Mouse (Mus musculus) layer of hippocampus, postnatal 14 days (tissue): ENCODE measurements around the gene Pcsk1. TPM values are rescaled to one million over a fixed set of nuclear protein-coding genes. Genes with fewer than 3 reads are reported as not detected.

Experiments used
- DNase-seq, 2 experiments: peaks; one replicate each; pipeline ENCODE4 v3.0.0; 2021 to 2022; ENCODE audit warnings: low spot score in 2 of 2, mixed read lengths in 1 of 2
- long read RNA-seq, 2 experiments: library from polyadenylated mRNA; stranded (forward); transcript quantifications; one replicate each; pipeline ENCODE4 v2.0.0; 2021
- total RNA-seq, 2 experiments: library from RNA; stranded (reverse); gene quantifications; 2 replicates each; pipeline ENCODE4 v1.2.3; 2021

Pcsk1 gene
- 10 to 100 TPM; 25.3 TPM for total RNA-seq
- long read RNA-seq, experiment 1, full-length matches to known transcripts: 12 of 17 reads
- long read RNA-seq, experiment 1, partial matches to known transcripts: 0 of 17 reads
- long read RNA-seq, experiment 1, other reads (novel, unspliced or antisense): 5 of 17 reads
- long read RNA-seq, experiment 2, full-length matches to known transcripts: 15 of 20 reads
- long read RNA-seq, experiment 2, partial matches to known transcripts: 3 of 20 reads
- long read RNA-seq, experiment 2, other reads (novel, unspliced or antisense): 2 of 20 reads

DNA sequence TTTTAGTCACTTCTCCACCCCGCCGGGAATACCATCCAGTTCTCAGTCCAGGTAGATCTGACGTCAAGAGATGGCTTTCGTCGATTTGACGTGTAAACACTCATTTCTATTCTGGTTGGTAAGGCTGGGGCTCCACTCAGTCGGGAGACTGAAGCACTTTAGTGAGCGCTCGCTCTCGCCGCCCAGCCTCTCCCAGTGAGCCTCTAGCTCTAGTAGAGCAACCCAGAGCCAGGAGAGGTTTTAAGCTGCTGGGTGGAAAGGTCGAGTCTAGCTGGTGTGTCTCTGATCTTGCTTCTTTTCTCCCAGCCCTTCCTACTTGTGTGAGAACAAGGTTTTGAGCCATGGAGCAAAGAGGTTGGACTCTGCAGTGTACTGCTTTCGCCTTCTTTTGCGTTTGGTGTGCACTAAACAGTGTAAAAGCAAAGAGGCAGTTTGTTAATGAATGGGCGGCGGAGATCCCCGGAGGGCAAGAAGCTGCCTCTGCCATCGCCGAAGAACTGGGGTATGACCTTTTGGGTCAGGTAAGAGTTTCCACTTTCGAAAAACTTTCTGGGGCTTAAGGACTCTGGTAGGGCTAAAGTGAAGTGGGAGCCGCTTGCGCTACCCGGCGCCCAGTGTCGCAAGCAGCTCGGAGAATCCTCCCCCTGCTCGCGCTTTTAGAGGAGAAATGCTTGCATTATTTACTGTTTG, at the start of gene Pcsk1:
Gene Pcsk1, plus strand, starts transcription at position 106 of the 690 bp plus-strand sequence.
- DNase-seq: peak; percentile 10 to 32

DNA sequence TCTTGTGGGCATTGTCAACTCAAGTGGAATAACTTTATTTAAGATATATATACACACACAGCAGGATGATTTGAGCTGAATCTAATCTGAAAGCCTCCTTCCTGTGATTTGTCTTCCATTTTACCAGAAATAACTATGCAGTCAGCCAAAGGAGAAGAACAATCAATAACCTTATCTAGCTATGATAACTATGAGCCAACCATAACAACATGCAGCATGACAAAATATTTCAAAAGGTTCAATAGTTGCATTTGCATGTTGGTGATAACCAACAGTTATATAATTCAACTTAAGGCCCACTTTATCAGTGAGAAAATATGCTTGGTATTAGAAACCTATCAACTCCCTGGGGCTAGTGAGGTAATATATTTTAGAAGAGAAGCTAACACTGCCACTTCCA, 30.8 kb upstream of the Pcsk1 start:
- DNase-seq: no peak

DNA sequence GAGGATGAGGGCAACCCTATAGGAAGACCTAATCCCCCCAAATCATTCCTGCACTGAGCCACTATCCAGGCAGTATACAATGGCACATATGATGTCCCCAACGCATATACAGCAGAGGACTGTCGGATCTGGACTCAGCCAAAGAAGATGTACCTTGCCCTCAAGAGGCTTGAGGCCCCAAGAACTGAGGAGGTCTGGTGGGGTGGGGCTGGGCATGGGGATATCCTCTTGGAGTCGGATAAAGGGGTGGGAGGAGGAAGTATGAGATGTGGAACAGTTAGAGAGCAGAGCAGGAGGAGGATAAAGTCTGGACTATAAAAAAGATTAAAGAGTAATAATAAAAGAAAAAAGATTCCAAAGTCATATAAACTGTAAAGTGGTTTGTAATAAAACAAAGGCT, 25.7 kb upstream of the Pcsk1 start:
- DNase-seq: no peak

DNA sequence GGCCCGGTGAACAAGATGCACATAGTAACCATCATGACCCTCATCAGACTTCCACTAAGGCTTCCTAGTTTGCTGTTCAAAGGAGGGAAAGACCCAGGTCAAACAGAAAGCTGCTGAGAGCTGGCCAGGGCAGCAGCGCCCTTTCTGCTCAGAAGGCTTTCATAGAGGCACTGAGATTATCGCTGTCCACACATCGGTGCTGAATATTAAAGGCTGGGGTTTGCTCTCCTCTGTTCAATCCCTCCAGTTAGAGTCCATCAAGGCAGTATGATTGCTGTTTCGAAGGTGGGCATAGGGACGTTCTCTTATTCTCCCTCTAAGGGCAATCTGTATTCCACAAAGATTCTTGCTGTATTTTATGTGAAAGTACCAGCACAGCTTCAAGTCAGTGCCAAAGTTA, 1.0 kb upstream of the Pcsk1 start:
- DNase-seq: no peak

DNA sequence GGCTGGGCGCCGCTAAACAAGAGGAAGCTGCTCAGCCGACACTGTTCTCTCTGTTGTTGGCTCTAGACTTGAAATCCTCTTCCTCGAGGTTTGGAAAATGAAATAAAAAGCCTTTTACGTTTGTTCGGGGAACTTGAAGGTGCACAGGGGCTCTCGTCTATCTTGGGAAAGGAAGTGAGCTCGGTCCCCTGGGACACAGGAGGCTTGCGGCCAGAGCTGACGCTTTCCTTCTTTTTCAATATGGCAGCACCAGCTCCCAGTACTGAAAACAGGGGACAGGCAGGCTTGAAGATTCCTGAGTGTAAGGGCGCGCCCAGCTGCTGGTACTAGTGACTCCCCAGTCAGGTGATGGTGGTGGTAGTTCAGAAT, 769 bp downstream of the Pcsk1 start:
- DNase-seq: peak; percentile 19 to 39

DNA sequence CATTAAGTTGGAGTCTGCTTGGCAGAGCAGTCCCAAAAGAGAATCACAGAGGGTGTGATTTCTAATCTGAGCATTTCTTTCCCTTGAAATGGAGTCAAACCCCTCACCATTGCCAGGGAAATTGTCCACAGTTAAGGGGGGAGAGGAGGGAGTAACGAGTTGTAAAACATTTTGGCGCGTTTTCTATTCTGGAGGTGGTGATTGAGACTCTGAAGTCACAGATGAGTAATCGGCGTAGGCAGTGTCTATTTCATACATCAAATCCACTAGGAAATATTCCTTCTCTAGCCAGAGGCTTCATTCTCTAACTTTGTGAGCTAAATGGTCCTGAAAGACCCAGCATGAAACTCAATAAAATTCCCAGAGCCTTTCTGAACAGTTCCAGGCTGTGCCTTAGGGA, 1.4 kb downstream of the Pcsk1 start:
- peak in 1 of 2 experiments; percentile 12 for DNase-seq

DNA sequence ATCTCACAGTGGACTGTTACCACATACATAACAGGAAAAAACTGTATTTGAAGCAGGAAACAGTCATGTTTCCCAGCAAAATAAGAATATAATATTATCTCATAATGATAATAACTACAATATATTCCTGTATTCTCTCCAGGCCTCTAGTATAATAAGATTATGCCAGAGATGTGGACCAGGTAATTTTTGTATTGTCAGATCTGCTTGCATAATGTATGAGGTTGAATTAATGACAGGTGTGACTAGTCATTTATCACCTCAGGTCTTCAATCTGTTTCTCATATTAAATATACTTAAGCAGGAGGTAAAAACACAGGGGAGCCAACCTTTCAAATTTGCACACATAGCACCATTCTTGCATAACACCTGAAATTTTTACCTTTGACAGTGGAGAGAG, 5.9 kb downstream of the Pcsk1 start:
- DNase-seq: no peak

DNA sequence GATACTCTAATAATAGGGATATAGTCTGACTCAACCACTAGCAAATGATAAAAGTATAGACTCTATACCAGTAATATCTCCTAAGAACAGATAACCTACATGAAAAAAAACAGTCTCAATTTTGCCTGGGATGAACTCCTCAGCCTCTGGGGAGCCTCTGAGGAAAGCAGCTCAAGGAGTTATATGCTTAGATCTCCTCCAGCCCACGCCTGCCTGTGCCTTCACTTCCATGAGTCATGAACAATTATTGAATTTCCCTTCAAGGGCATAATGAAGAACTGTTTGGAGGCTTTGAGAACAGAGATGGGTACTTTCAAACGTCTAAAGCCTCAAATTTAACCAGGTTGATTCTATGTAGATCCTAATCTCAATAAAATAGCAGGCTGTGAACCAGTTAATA, 23.5 kb downstream of the Pcsk1 start:
- DNase-seq: no peak

DNA sequence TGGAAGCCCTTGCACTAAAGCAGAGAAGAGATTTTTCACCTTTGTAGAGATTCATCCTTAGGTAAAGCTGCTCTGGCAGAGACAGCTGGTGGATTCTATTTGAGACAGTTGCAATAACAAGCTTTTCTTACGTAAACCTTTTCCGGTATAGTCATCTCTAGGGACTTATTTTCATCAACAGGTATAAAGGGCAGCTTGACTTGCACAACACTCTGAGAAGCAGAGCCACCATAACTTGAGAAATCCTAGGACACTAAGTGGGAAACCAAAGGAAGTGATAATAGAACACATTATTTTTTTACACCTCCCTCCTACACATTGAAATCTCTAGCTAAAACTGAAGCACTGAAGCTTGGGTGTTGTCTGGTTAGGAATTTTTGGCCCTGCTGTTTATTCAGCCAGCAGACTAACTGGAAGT, 24.4 kb downstream of the Pcsk1 start:
- DNase-seq: no peak

DNA sequence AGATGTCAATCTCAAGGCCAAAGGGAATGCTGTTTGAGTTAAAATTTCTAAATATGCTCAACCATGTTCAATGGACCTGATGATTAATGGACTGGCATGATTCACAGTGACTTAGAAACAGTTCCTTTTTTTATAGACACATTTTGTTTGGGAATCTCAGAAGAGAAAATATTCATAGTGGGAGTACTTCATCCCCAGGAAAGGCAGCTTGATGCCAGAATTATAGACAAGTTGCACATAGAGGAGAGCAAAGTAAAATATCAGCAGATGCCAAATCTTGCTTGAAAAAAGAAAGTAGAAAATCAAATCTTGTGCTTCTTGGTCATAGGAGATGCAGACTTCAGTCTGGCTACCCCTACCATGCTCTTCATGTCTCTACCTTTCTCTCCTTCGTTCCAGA, 25.2 kb downstream of the Pcsk1 start:
- peak in 1 of 2 experiments; percentile 35 for DNase-seq

DNA sequence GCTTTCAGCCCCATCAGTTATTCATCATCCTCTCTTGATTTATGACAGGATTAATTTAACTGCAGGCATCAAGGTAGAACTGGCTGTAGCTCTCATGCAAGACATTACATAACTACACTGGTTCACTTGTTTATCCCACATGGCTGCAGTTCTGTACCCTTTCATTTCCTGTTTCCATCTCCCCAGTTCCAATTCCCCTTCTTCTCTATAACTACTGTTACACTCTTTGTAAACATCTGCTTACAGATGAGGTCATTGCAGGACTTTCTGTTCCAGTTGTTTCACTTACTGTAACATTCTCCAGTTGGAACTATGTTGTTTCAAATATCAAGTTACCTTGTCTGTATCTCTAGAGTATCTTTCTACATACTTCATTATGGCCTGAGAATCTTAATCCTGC, 46.2 kb downstream of the Pcsk1 start:
- no peak for DNase-seq

DNA sequence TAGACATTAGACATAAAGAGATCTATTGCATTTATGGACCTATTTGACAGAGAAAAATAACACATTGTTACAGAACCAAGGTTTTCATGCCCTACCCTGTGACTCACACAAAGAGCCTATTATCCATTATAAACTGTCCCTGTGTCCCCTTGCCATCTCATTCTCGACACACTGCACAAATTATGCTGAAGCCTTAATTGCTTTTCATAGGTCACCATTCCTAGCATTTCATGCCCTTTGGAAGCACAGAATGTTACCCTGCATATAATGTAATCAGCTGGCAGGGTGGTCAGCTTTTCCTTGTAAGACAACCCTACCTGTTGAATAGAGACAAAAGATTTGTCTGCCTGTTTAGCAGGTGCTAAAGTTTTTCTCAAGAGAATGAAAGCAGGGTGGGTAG, 71.0 kb downstream of the Pcsk1 start:
- no peak for DNase-seq

DNA sequence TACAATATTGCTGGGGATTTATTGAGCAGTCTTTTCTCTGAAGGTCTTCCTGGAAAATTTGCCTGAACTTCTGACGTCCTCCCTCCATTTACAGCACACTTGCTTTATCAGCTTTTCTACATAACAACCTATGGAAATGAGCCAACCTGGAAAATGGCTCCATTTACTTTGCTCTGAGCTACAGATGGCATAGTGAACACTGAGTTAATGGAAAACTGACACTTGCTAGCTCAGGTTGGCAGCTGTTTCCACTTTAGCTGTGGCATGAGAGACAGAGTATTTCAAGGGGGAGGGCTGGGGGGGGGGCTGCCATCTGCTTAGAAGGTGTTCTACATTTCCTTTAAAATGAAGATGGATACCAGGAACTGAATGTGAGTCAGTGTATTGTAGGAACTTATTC, 73.8 kb downstream of the Pcsk1 start:
- DNase-seq: peak; percentile 11 to 58
